Mouse (Mus musculus) limb, embryonic 12.5 days (tissue): Measurements from ENCODE around the gene Endou. TPM values are rescaled to one million over a fixed set of nuclear protein-coding genes. Genes with fewer than 3 reads are reported as not detected.

Source experiments
- ATAC-seq: fragments of 200-750 bp; cut with Nextera tagmentation; 2 replicates; pipeline ENCODE4 v1.8.0; 2017; ENCODE audit warnings: low read depth, moderate TSS enrichment; ENCODE audit not compliant: insufficient number of reproducible peaks, insufficient read depth, low FRiP score, low TSS enrichment
- H3K27ac ChIP-seq: fragments of 300-500 bp; sonication (generic); 2 replicates; pipeline ENCODE4 v1.5.1; 2016; ENCODE audit warnings: mild to moderate bottlenecking, moderate library complexity
- H3K27me3 ChIP-seq: fragments of 300-500 bp; sonication (generic); 2 replicates; pipeline ENCODE4 v1.6.1; 2016; ENCODE audit warnings: mild to moderate bottlenecking, moderate library complexity
- H3K36me3 ChIP-seq: fragments of 300-500 bp; sonication (generic); 2 replicates; pipeline ENCODE4 v1.6.1; 2016; ENCODE audit warnings: mild to moderate bottlenecking, moderate library complexity
- H3K4me1 ChIP-seq: fragments of 300-500 bp; sonication (generic); replicated peaks from 2 replicates; pipeline ENCODE4 v1.6.1; 2016
- H3K4me2 ChIP-seq: fragments of 300-500 bp; sonication (generic); 2 replicates; pipeline ENCODE4 v1.6.1; 2016; ENCODE audit warnings: mild to moderate bottlenecking, moderate library complexity
- H3K4me3 ChIP-seq: fragments of 300-500 bp; sonication (generic); replicated peaks from 2 replicates; pipeline ENCODE4 v1.5.1; 2016; ENCODE audit warnings: mild to moderate bottlenecking
- H3K9ac ChIP-seq: fragments of 300-500 bp; sonication (generic); replicated peaks from 2 replicates; pipeline ENCODE4 v1.6.1; 2016; ENCODE audit warnings: mild to moderate bottlenecking, moderate library complexity
- H3K9me3 ChIP-seq: fragments of 300-500 bp; sonication (generic); 2 replicates; pipeline ENCODE4 v1.6.1; 2016; ENCODE audit warnings: mild to moderate bottlenecking, moderate library complexity
- WGBS: fragments of 180-500 bp; shearing (Covaris S2); methylation state at CpG from one replicate; pipeline ENCODE4 v1.1.7; 2016; 5-methylcytosine and 5-hydroxymethylcytosine counted together
- polyA plus RNA-seq: library from polyadenylated mRNA; unstranded; fragments of >200 nt; fragmentation: Nextera tagmentation; extraction: Ambion mirVana; gene quantifications from 2 replicates; pipeline ENCODE4 v1.2.1, GENCODE M21; 2016

Gene Endou
- polyA plus RNA-seq, 1 experiment from 2014 or later, result 0.14 TPM

GRCm38 (mm10) chr15:97717861-97718534, 13.1 kb downstream of the Endou start:
- 0 out of 2 replicates have a peak, but pooled peaks have one; percentile 56 for ATAC-seq
- Histone ChIP-seq H3K4me2 (no peak overlapping the region), H3K9ac (0 out of 2 replicates have a peak overlapping the region, but pooled peaks have one; percentile 1), H3K36me3 (no peaks in the 10 kb centered on the region), H3K4me3 (no peak overlapping the region), H3K9me3 (no peaks in the 10 kb centered on the region), H3K27ac (peak overlapping the region; percentile 41; the same call in 1 of the 2 replicates), H3K4me1 (peaks cover 23% of the 10 kb centered on the region), H3K27me3 (no peaks in the 10 kb centered on the region)
- 23% methylated on average over 12 of the region's 12 CpGs for WGBS

DNA sequence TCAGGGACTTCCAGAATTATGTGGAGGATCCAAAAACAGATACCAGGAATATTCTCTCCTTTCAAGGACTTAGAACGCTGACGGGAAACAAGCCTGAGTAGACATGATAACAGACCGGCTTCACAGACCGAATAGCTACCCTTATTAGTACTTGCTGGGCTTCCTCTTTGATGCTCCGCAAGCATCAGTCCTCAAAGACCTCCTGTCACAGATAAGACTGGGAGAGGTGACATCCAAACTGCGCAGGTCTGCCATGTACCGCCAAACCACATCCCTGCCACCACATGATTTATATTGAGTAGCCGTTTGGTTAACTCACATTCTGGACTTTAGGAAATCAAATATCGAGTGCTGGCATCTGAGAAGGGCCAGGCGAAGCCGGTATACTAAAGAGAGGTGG, 14.4 kb downstream of the Endou start:
- Histone ChIP-seq H3K27ac (no peak overlapping the region), H3K4me2 (no peak overlapping the region), H3K9ac (no peak overlapping the region), H3K4me3 (no peak overlapping the region), H3K27me3 (no peaks in the 10 kb centered on the region), H3K9me3 (no peaks in the 10 kb centered on the region), H3K36me3 (no peaks in the 10 kb centered on the region), H3K4me1 (peaks cover 22% of the 10 kb centered on the region)
- ATAC-seq, result no peak
- WGBS, result 88% methylated on average over 11 of the region's 11 CpGs

DNA sequence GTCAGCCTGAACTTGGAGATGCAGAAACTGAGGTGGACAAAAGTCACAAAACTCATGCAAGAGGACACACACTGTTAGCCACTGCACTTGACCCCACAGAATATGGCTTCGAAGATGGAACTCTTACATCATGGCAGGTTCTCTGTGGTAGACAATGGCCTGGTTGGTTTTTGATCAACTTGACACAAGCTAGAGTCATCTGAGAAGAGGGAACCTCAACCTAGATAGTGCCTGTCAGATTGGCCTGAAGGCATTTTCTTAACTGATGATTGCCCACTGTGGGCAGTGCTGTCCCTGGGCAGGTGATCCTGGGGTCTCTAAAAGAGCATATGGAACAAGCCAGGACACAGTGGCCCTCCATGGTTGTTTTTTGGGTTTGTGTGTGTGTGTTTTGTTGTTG, 15.4 kb downstream of the Endou start:
- H3K9me3 ChIP-seq, result no peaks in the 10 kb centered on the region
- no peaks in the 10 kb centered on the region for H3K27me3 ChIP-seq
- WGBS, result 86% methylated on average over 1 of the region's 1 CpGs
- H3K9ac ChIP-seq, result no peak overlapping the region
- peaks cover 13% of the 10 kb centered on the region for H3K4me1 ChIP-seq
- H3K4me3 ChIP-seq, result no peak overlapping the region
- ATAC-seq, result no peak
- H3K27ac ChIP-seq, result no peak overlapping the region
- H3K4me2 ChIP-seq, result no peak overlapping the region
- H3K36me3 ChIP-seq, result no peaks in the 10 kb centered on the region

GRCm38 (mm10) chr15:97715083-97715482, 16.1 kb downstream of the Endou start:
- no peak for ATAC-seq
- WGBS, result 89% methylated on average over 8 of the region's 8 CpGs
- Histone ChIP-seq H3K27me3 (no peaks in the 10 kb centered on the region), H3K9ac (no peak overlapping the region), H3K4me2 (no peak overlapping the region), H3K27ac (no peak overlapping the region), H3K4me3 (no peak overlapping the region), H3K9me3 (no peaks in the 10 kb centered on the region), H3K4me1 (peaks cover 9% of the 10 kb centered on the region), H3K36me3 (no peaks in the 10 kb centered on the region)

DNA sequence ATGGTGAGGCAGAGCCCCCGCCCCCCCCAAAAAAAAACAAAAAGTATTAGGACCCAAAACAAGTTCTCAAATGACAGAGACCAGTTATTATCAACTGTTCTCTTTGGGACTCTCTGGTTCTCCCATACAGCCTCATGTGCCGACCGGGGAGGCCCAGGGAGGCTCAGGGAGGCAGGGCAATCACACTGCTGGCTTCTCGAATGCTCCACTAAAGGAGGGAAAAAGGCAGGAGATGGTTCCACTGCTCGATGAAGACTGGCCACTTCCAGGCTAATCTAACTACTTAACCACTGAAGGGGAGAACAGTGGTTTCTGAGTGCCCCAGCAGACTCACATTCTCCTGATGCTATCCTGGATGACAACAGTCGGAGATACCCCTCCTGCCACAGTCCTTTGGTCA, 18.6 kb downstream of the Endou start:
- H3K4me1 ChIP-seq, result 0 out of 2 replicates have a peak, but pooled peaks cover 4% of the 10 kb centered on the region
- no peaks in the 10 kb centered on the region for H3K9me3 ChIP-seq
- H3K9ac ChIP-seq, result no peak overlapping the region
- no peak for ATAC-seq
- H3K36me3 ChIP-seq, result no peaks in the 10 kb centered on the region
- 71% methylated on average over 6 of the region's 6 CpGs for WGBS
- no peak overlapping the region for H3K4me3 ChIP-seq
- no peak overlapping the region for H3K4me2 ChIP-seq
- H3K27ac ChIP-seq, result no peak overlapping the region
- no peaks in the 10 kb centered on the region for H3K27me3 ChIP-seq

- Histone ChIP-seq H3K9ac (no peak overlapping the region), H3K36me3 (no peaks in the 10 kb centered on the region), H3K27me3 (no peaks in the 10 kb centered on the region), H3K4me3 (no peak overlapping the region), H3K9me3 (no peaks in the 10 kb centered on the region), H3K4me2 (no peak overlapping the region), H3K4me1 (0 out of 2 replicates have a peak, but pooled peaks cover 4% of the 10 kb centered on the region), H3K27ac (peak overlapping the region; percentile 4; the same call in 1 of the 2 replicates)
- ATAC-seq, result no peak
- 32% methylated on average over 6 of the region's 6 CpGs for WGBS
Observed at GRCm38 (mm10) chr15:97710906-97711305, 20.2 kb downstream of the Endou start.

DNA sequence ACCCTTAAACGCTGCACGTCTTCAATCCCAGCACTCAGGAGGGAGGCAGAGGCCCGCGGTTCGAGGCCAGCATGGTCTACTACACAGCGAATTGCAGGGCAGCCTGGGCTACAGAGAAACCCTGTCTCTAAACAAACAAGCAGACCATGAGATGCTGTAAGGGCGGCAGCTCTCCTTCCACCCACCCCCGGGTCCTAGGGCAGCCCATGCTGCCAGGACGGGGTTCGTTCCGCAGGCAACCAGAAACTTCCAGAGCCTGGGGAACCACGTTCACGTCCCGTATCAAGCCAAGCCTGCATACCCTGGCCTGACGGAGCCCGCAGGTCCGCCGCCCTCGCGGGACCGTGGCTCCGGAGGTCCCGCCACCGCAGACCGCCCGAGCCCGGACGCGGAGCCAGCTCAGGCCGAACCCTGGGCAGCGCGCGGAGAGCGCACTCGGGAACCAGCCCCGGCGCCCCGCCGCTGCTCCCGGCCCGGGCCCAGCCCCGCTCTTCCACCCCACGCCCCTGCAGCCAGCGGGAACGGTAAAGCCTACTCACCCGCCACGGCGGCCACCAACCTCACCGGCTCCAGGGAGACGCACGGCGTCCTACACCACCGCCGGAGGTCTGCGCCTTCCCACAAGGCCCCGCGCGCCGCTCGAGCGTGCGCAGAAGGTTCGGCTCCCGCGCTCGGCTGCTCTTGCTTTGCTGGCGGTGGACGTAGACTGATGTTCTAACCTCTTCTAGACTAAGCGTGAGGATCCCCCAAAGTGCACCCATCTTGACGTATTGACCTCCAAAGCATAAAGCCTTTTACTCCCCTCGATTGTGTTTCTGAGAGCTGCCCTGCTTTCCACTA, 25.7 kb downstream of the Endou start, which contains the start of gene Rpap3:
TSS of gene Rpap3 (minus strand) at position 615 of the 840 bp plus-strand sequence.
- Histone ChIP-seq H3K27ac (peak within 1 kb of the TSS; percentile 64), H3K4me1 (peaks cover 14% of the 10 kb centered on the region), H3K4me2 (peak within 1 kb of the TSS; percentile 88), H3K9me3 (no peaks in the 10 kb centered on the region), H3K9ac (peak within 1 kb of the TSS; percentile 95), H3K36me3 (peaks cover 26% of the 10 kb centered on the region), H3K4me3 (peak within 1 kb of the TSS; percentile 99), H3K27me3 (no peaks in the 10 kb centered on the region)
- peak; percentile 88 for ATAC-seq
- 1% methylated on average over 69 of the region's 71 CpGs for WGBS

DNA sequence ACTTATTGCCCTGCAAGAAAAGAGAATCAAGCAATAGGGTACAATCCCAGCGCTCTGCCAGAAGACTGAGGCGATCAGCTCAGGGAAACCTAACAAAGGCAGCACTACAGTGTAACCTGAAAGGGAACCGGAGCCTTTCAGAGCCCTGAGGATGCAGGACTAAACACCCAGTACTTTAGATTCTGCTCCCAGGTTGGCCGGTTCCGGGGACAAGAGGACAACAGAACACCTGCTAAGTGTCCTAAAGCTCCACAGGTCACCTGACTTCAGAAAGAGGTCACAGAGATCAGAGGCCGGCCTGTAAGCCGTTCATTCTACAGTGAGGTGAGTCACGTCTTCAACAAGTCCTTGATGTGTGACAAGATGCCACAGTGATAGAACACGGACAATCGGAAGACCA, 34.5 kb downstream of the Endou start:
- Histone ChIP-seq H3K9me3 (no peaks in the 10 kb centered on the region), H3K4me2 (no peak overlapping the region), H3K27ac (no peak overlapping the region), H3K36me3 (peaks cover 94% of the 10 kb centered on the region), H3K4me3 (no peak overlapping the region), H3K27me3 (no peaks in the 10 kb centered on the region), H3K9ac (no peak overlapping the region), H3K4me1 (no peaks in the 10 kb centered on the region)
- WGBS, result 87% methylated on average over 10 of the region's 10 CpGs
- no peak for ATAC-seq

DNA sequence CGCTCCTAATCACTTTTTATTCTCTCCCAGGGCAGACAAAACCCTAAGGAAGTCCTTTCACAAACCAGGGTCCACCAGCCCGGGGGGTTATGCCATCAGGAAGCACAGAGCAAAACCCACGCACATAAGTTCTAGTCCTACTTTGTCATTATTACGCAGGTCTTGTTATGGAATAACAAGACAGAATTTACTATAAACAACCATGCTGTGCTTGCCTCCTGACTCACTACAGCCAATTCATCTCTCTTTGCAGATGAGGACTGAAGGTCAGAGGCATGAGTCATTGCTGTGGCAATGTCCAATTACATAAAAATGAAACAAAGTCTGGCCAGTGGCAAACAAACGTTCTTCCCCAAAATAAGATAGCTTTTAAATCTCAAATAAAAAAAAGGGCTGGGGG, 37.7 kb downstream of the Endou start:
- no peak for ATAC-seq

GRCm38 (mm10) chr15:97684118-97684517, 47.0 kb downstream of the Endou start:
- H3K4me3 ChIP-seq, result no peak overlapping the region
- H3K9me3 ChIP-seq, result no peaks in the 10 kb centered on the region
- H3K27me3 ChIP-seq, result no peaks in the 10 kb centered on the region
- H3K4me1 ChIP-seq, result no peaks in the 10 kb centered on the region
- H3K9ac ChIP-seq, result no peak overlapping the region
- no peak for ATAC-seq
- no peak overlapping the region for H3K4me2 ChIP-seq
- peaks cover 97% of the 10 kb centered on the region for H3K36me3 ChIP-seq
- WGBS, result 91% methylated on average over 9 of the region's 9 CpGs
- H3K27ac ChIP-seq, result no peak overlapping the region

More for the DNA sequence above, 37.7 kb downstream of the Endou start:
- H3K4me1 ChIP-seq, result no peaks in the 10 kb centered on the region
- H3K27ac ChIP-seq, result no peak overlapping the region
- H3K9ac ChIP-seq, result no peak overlapping the region
- H3K36me3 ChIP-seq, result peaks cover 91% of the 10 kb centered on the region
- no peak overlapping the region for H3K4me3 ChIP-seq
- WGBS, result 94% methylated on average over 5 of the region's 5 CpGs
- no peaks in the 10 kb centered on the region for H3K9me3 ChIP-seq
- H3K27me3 ChIP-seq, result no peaks in the 10 kb centered on the region
- H3K4me2 ChIP-seq, result no peak overlapping the region

DNA sequence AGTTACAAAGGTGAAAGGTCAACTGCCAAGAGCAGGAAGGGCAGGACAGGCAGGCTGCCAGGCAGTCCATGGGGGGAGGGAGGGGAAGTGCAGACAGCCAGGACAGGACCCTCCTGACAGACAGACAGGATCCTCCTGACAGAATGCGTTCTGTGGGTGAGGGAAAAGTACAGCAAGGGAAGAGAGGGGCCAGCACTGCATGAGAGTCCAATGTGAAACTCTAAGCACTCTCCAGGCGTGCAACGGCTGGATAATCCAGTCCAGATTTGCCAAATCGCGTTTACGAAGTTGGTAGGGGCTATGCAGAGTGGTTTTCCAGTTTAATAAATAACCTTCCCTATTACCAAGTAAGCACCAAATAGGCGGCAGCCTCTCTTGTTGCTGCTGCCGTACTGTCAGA, 49.1 kb downstream of the Endou start:
- H3K9me3 ChIP-seq, result no peaks in the 10 kb centered on the region
- no peaks in the 10 kb centered on the region for H3K4me1 ChIP-seq
- 70% methylated on average over 8 of the region's 8 CpGs for WGBS
- no peak overlapping the region for H3K27ac ChIP-seq
- peaks cover 94% of the 10 kb centered on the region for H3K36me3 ChIP-seq
- H3K27me3 ChIP-seq, result no peaks in the 10 kb centered on the region
- H3K4me3 ChIP-seq, result no peak overlapping the region
- no peak overlapping the region for H3K4me2 ChIP-seq
- ATAC-seq, result no peak
- no peak overlapping the region for H3K9ac ChIP-seq
